In genomic region chr7:139288540-139288939, GRCm38 (mm10) we compare ENCODE assay signal across 26 mouse cellular contexts.
"Had no signal": no experiment of that assay in that cellular context is flagged by ENCODE, and none has a peak within 500 bp of the region (broad histone marks: within the 10 kb centered on the region; RNA-seq: fewer than 3 reads in every experiment).

No protein-coding gene starts in this region.

- H3K9ac ChIP-seq: heart, embryonic 13.5 days; heart, embryonic 15.5 days; hindbrain, embryonic 13.5 days; hindbrain, embryonic 15.5 days; kidney, embryonic 15.5 days; limb, embryonic 13.5 days; limb, embryonic 15.5 days had no signal

- H3K27me3 ChIP-seq: heart, embryonic 13.5 days; heart, embryonic 15.5 days; hindbrain, embryonic 13.5 days; hindbrain, embryonic 15.5 days; kidney, embryonic 15.5 days; limb, embryonic 13.5 days; limb, embryonic 15.5 days had no signal

- H3K9me3 ChIP-seq: heart, embryonic 13.5 days; heart, embryonic 15.5 days; hindbrain, embryonic 13.5 days; hindbrain, embryonic 15.5 days; kidney, embryonic 15.5 days; limb, embryonic 13.5 days; limb, embryonic 15.5 days had no signal

- H3K36me3 ChIP-seq: heart, embryonic 13.5 days; heart, embryonic 15.5 days; hindbrain, embryonic 13.5 days; hindbrain, embryonic 15.5 days; kidney, embryonic 15.5 days; limb, embryonic 13.5 days; limb, embryonic 15.5 days had no signal

- H3K27ac ChIP-seq: gastrocnemius, adult 2 months; heart, adult 2 months; heart, embryonic 13.5 days; heart, embryonic 15.5 days; hindbrain, embryonic 13.5 days; hindbrain, embryonic 15.5 days; hindbrain, postnatal 0 days; kidney, embryonic 15.5 days; kidney, postnatal 0 days; limb, embryonic 13.5 days; limb, embryonic 15.5 days had no signal

- DNase-seq: gastrocnemius, adult 2 months; gastrocnemius, postnatal 10 days; gastrocnemius, postnatal 36 days; heart, adult 11 months; heart, adult 2 months; heart, postnatal 14 days; heart, postnatal 36 days; kidney, adult 11 months; kidney, adult 2 months; kidney, adult 9 months; kidney, postnatal 14 days; kidney, postnatal 36 days; layer of hippocampus, adult 9-11 months; layer of hippocampus, postnatal 36 days; left cerebral cortex, postnatal 4 days had no signal

- ATAC-seq: hindbrain, postnatal 0 days; intestine, embryonic 16.5 days had no signal

- H3K4me3 ChIP-seq: gastrocnemius, adult 2 months; heart, adult 2 months; heart, embryonic 13.5 days; heart, embryonic 15.5 days; hindbrain, embryonic 13.5 days; hindbrain, embryonic 15.5 days; kidney, embryonic 15.5 days; limb, embryonic 13.5 days; limb, embryonic 15.5 days had no signal

- H3K4me2 ChIP-seq: heart, embryonic 11.5 days; heart, embryonic 13.5 days; heart, embryonic 15.5 days; hindbrain, embryonic 13.5 days; hindbrain, embryonic 15.5 days; kidney, embryonic 15.5 days; limb, embryonic 13.5 days; limb, embryonic 15.5 days had no signal

- H3K4me1 ChIP-seq: hindbrain, embryonic 13.5 days; hindbrain, embryonic 15.5 days had no signal
